Mouse (Mus musculus) kidney, adult 2 months (tissue): ENCODE measurements around the gene Scrn2.

Experiments used
- CTCF ChIP-seq: fragments of 200-500 bp; conservative IDR thresholded peaks from 2 replicates; pipeline ENCODE4 v1.5.1; 2011; ENCODE audit warnings: low read depth, mild to moderate bottlenecking, control low read depth, low read length, moderate library complexity, mixed read lengths; ENCODE audit not compliant: insufficient read depth, insufficient read length
- POLR2A ChIP-seq: fragments of 200-500 bp; IDR thresholded peaks from one replicate; pipeline ENCODE4 v1.6.1; 2011; ENCODE audit warnings: low read depth, low read length, control low read depth

DNA sequence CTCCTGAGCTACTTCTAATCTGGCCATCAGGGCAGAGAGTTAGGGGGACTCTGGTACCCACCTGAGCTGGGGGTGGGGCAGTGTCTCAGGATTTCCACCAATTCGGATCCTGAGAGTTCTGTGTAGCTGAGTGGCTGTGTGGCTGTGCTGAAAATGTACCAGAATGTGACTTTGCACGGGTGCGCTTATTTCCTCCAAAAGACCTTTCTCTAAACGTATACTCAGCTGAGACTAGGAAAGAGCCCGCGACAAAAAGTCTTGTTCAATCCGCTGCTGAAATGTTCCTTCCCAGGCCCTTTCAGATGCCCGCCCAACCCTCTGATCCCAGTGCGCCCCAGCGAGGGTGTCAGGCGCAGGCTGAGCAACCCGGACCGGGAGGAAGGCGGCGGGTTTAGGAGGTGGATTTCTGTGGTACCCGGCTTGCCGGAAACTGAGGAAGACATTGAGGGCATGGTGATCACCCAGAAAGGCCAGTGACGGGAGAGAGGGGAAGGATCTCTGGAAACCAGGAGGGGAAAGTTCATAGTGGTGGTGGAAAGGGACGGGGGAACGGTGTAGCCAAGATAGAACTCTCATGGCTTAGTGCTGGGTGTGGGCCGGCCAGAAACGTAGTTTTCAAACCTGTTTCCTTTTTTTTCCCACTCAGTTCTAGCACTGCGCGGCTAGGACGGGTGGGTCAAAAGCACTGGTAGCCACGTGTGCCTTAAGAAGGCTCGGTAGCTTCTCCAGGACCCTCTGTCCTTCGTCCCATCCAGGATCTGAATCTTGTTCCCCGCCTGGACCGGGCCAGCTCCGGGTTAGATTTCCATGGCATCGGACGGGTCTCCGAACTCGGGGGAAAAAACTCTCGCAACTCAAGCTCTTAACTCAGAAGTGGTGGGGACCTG is 11.8 kb upstream of the Scrn2 start:
- TF ChIP-seq CTCF (no peak), POLR2A (no peak)
